Mouse (Mus musculus): ENCODE measurements around the gene Resf1. TPM values are rescaled to one million over a fixed set of nuclear protein-coding genes. Genes with fewer than 3 reads are reported as not detected.
"Not testable (repeated sequence)": the region's sequence is repeated elsewhere in the genome, so short reads cannot be mapped to it uniquely, and the experiment has no call there.

Resf1 gene
- polyA plus RNA-seq, 2 experiments, result 12.3 to 41.6 TPM

DNA sequence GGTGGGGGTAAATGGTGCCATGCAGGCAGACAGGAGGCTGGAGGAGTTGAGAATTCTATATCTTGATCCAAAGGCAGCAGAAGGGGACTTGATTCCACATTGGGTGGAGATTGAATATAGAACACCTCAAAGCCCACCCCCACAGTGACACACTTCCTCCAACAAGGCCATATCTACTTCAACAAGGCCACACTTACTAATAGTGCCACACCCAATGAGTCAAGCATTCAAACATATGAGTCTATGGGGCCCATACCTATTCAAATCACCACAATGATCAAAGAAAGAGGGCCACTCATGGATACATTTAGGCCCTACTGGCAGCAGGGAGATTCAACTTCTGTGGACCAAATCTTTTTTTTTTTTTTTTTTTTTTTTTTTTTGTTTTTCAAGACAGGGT lies 28.7 kb upstream of the Resf1 start:
- no peak for TF ChIP-seq POLR2A (IDR thresholded peaks at IDR 0.05; ENCODE audit: borderline replicate concordance, extremely low read depth, insufficient read depth, insufficient read length)
- Histone ChIP-seq H3K4me1 (ENCODE audit: control insufficient read depth, insufficient read depth, low read length) (no peaks in the 10 kb centered on the region), H3K36me3 (ENCODE audit: control insufficient read depth, insufficient read depth, low read length) (no peaks in the 10 kb centered on the region), H3K9ac (ENCODE audit: low read depth, low read length, severe bottlenecking) (no peak overlapping the region), H3K4me2 (replicated peaks; ENCODE audit: low read depth, low read length, severe bottlenecking) (no peak overlapping the region), H3K27me3 (ENCODE audit: control insufficient read depth, insufficient read depth, low read length) (no peaks in the 10 kb centered on the region), H3K27ac (replicated peaks; ENCODE audit: low read depth, low read length) (no peak overlapping the region), H3K4me3 (replicated peaks; ENCODE audit: low read length) (no peak overlapping the region), H3K9me3 (ENCODE audit: control insufficient read depth, low read length) (peaks cover 6% of the 10 kb centered on the region; the same call in 1 of the 2 replicates)
- no peak for DNase-seq (ENCODE audit: low spot score)
- ATAC-seq (ENCODE audit: low FRiP score, low read depth), result no peak

DNA sequence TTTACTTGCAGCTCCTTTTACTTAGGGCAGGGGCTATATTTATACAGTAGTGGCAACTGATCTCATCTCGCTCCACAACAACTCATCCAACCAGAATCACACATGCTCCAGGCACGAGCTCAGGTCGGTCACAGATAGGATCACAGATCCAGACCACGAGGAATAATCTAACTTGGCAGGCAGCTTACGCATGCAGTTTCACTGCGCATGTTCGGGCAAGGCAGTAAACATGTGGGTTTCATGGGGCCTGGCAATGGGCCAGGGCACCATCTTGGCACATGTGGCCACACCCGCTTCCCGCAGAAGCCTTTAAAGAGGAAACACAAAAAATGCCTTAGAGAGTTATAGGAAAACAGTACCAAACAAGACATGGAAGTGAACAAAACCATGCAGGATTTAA lies 21.0 kb upstream of the Resf1 start:
- H3K9me3 ChIP-seq (ENCODE audit: control insufficient read depth, low read length); H3K27me3 ChIP-seq (ENCODE audit: control insufficient read depth, insufficient read depth, low read length); H3K36me3 ChIP-seq (ENCODE audit: control insufficient read depth, insufficient read depth, low read length); H3K4me2 ChIP-seq (replicated peaks; ENCODE audit: low read depth, low read length, severe bottlenecking); H3K9ac ChIP-seq (ENCODE audit: low read depth, low read length, severe bottlenecking); H3K4me3 ChIP-seq (replicated peaks; ENCODE audit: low read length); H3K4me1 ChIP-seq (ENCODE audit: control insufficient read depth, insufficient read depth, low read length); ATAC-seq (ENCODE audit: low FRiP score, low read depth); H3K27ac ChIP-seq (replicated peaks; ENCODE audit: low read depth, low read length); DNase-seq (ENCODE audit: low spot score): not testable (repeated sequence)
- WGBS, result 60% methylated on average over 9 of the region's 9 CpGs

DNA sequence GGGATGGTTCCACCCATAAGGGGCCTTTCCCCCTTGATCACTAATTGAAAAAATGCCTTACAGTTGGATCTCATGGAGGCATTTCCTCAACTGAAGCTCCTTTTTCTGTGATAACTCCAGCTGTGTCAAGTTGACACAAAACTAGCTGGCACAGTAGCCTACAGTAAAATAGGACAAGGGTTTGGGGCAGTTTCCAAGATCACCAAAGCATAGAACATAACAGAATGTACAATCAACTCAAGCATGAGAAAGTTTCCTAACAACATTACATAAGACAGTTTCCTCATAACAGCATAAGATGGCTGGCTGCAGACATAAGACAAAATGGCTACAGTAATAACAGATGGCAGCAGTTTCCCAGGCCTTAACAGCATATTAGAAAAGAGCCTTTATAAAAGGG lies 6.0 kb upstream of the Resf1 start:
- H3K4me3 ChIP-seq (replicated peaks; ENCODE audit: low read length); ATAC-seq (ENCODE audit: low FRiP score, low read depth); H3K4me2 ChIP-seq (replicated peaks; ENCODE audit: low read depth, low read length, severe bottlenecking); H3K27ac ChIP-seq (replicated peaks; ENCODE audit: low read depth, low read length); H3K4me1 ChIP-seq (ENCODE audit: control insufficient read depth, insufficient read depth, low read length); H3K9me3 ChIP-seq (ENCODE audit: control insufficient read depth, low read length); DNase-seq (ENCODE audit: low spot score); H3K9ac ChIP-seq (ENCODE audit: low read depth, low read length, severe bottlenecking); H3K27me3 ChIP-seq (ENCODE audit: control insufficient read depth, insufficient read depth, low read length); H3K36me3 ChIP-seq (ENCODE audit: control insufficient read depth, insufficient read depth, low read length): not testable (repeated sequence)

DNA sequence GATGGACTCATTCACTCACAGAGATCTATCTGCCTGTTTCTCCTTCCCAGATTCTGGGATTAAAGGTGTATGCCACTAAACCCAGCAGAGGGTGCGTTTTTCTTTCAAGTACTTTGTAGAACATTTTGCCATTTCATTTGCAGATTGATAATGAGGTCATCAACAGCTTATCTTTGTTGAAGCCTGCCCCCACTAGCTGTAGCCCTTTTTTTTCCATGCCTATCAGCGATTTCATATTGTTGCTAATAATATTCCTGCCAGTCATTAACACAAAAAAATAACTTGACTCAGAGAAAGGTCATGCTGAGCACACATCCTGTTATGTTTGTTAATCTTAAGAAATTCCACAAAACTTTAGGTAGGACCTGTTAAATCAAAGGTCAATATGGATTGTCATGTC lies 2.1 kb upstream of the Resf1 start:
- DNase-seq (ENCODE audit: low spot score), result no peak
- H3K4me3 ChIP-seq (replicated peaks; ENCODE audit: low read length), result no peak overlapping the region
- H3K4me1 ChIP-seq (ENCODE audit: control insufficient read depth, insufficient read depth, low read length), result peaks cover 8% of the 10 kb centered on the region
- peaks cover 10% of the 10 kb centered on the region; the same call in 1 of the 2 replicates for H3K36me3 ChIP-seq (ENCODE audit: control insufficient read depth, insufficient read depth, low read length)
- no peaks in the 10 kb centered on the region for H3K27me3 ChIP-seq (ENCODE audit: control insufficient read depth, insufficient read depth, low read length)
- no peak overlapping the region for H3K4me2 ChIP-seq (replicated peaks; ENCODE audit: low read depth, low read length, severe bottlenecking)
- no peak overlapping the region for H3K27ac ChIP-seq (replicated peaks; ENCODE audit: low read depth, low read length)
- H3K9ac ChIP-seq (ENCODE audit: low read depth, low read length, severe bottlenecking), result no peak overlapping the region
- 92% methylated on average over 2 of the region's 2 CpGs for WGBS
- TF ChIP-seq POLR2A (IDR thresholded peaks at IDR 0.05; ENCODE audit: borderline replicate concordance, extremely low read depth, insufficient read depth, insufficient read length), result no peak
- ATAC-seq (ENCODE audit: low FRiP score, low read depth), result no peak
- H3K9me3 ChIP-seq (ENCODE audit: control insufficient read depth, low read length), result no peaks in the 10 kb centered on the region

DNA sequence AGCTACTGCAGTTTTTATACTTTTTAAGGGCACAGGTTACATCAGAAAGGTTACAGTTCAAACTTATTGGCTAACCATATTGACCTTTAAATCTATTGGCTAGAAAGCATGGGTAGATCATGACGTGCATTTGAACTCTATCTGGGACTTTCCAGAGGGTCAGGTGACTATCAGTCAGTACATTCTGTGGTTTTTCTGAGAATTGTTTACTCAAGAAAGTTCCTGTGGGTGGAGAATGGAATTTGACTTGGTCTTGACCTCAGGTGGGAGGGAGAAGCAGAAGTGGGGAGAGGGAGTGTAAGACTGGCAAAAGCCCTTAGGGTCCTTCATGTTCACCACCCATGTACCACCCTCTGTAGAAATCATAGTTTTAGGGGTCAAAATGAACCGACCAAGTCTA lies 1.4 kb upstream of the Resf1 start:
- 75% methylated on average over 2 of the region's 2 CpGs for WGBS

DNA sequence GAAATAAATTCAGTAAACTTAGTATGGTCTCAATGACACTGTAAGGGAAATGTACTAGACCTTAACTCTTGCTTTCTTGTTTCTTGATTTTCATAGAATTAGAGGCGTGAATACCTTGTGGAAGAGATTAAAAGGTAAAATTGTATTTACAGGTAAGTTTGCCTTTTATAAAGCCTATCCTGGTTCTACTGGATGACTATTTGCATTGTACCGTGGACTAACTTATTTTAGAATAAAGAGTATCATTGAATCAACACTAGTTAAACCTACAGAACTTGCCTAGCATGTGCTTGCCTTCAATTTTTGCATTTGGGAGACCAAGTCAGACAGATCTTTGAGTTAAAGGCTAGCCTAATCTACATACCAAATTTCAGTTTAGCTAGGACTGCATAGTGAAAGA lies 1.0 kb downstream of the Resf1 start:
- Histone ChIP-seq H3K27me3 (ENCODE audit: control insufficient read depth, insufficient read depth, low read length) (no peaks in the 10 kb centered on the region), H3K9ac (ENCODE audit: low read depth, low read length, severe bottlenecking) (peak overlapping the region; percentile 89), H3K4me2 (replicated peaks; ENCODE audit: low read depth, low read length, severe bottlenecking) (peak overlapping the region; percentile 57), H3K9me3 (ENCODE audit: control insufficient read depth, low read length) (no peaks in the 10 kb centered on the region), H3K36me3 (ENCODE audit: control insufficient read depth, insufficient read depth, low read length) (peaks cover 23% of the 10 kb centered on the region), H3K4me1 (ENCODE audit: control insufficient read depth, insufficient read depth, low read length) (peaks cover 8% of the 10 kb centered on the region), H3K27ac (replicated peaks; ENCODE audit: low read depth, low read length) (0 out of 2 replicates have a peak overlapping the region, but pooled peaks have one; percentile 96), H3K4me3 (replicated peaks; ENCODE audit: low read length) (peak overlapping the region; percentile 64)
- ATAC-seq (ENCODE audit: low FRiP score, low read depth) (no peak), DNase-seq (ENCODE audit: low spot score) (no peak)
- TF ChIP-seq POLR2A (IDR thresholded peaks at IDR 0.05; ENCODE audit: borderline replicate concordance, extremely low read depth, insufficient read depth, insufficient read length), result no peak
- whole genome bisulfite sequencing, result 51% methylated on average over 2 of the region's 2 CpGs

More for the DNA sequence above, 1.4 kb upstream of the Resf1 start:
- no peak overlapping the region for H3K27ac ChIP-seq (replicated peaks; ENCODE audit: low read depth, low read length)
- H3K4me1 ChIP-seq (ENCODE audit: control insufficient read depth, insufficient read depth, low read length), result peaks cover 8% of the 10 kb centered on the region
- TF ChIP-seq POLR2A (IDR thresholded peaks at IDR 0.05; ENCODE audit: borderline replicate concordance, extremely low read depth, insufficient read depth, insufficient read length), result no peak
- no peaks in the 10 kb centered on the region for H3K27me3 ChIP-seq (ENCODE audit: control insufficient read depth, insufficient read depth, low read length)
- peaks cover 13% of the 10 kb centered on the region; the same call in 1 of the 2 replicates for H3K36me3 ChIP-seq (ENCODE audit: control insufficient read depth, insufficient read depth, low read length)
- DNase-seq (ENCODE audit: low spot score) (no peak), ATAC-seq (ENCODE audit: low FRiP score, low read depth) (no peak)
- no peak overlapping the region for H3K9ac ChIP-seq (ENCODE audit: low read depth, low read length, severe bottlenecking)
- H3K4me2 ChIP-seq (replicated peaks; ENCODE audit: low read depth, low read length, severe bottlenecking), result no peak overlapping the region
- H3K4me3 ChIP-seq (replicated peaks; ENCODE audit: low read length), result no peak overlapping the region
- H3K9me3 ChIP-seq (ENCODE audit: control insufficient read depth, low read length), result no peaks in the 10 kb centered on the region
